Mouse (Mus musculus) left cerebral cortex, adult 8-10 months (tissue): ENCODE results near the gene Pcyt2. TPM values are rescaled to one million over a fixed set of nuclear protein-coding genes. Genes with fewer than 3 reads are reported as not detected.

Experiments
- DNase-seq, 2 experiments: peaks; one replicate each; pipeline ENCODE4 v3.0.0; 2022; ENCODE audit warnings: low spot score in 2 of 2
- microRNA-seq, 2 experiments: library from miRNA; unstranded; fragments of <30 nt; microRNA quantifications; one replicate each; pipeline ENCODE4 v1.2.0; 2022
- total RNA-seq, 4 experiments: library from RNA; stranded (reverse); gene quantifications; 2 replicates each; pipeline ENCODE4 v1.2.4; 2022

Pcyt2 gene
- total RNA-seq, 4 experiments from 2014 or later, result 109 to 140 (median 124) TPM

DNA sequence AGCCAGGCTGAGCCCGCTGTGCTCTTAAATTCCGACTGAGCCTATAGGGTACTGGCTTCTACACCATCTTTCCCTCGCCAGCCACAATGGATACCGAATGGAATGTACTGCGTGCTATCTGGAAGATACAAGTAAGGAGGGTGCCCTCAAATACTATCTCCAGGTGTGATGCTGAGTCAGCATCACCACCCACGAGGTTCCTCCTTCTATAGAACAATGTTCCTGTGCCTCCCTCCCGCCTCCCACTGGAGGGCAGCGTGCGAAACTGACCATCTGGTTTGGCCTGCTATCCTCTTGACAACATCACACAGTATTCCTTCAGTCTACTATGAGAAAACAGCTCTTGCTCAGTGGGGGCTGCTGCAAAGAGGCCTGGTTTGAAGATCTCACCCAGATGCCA lies 52.6 kb downstream of the Pcyt2 start:
- no peak for DNase-seq

DNA sequence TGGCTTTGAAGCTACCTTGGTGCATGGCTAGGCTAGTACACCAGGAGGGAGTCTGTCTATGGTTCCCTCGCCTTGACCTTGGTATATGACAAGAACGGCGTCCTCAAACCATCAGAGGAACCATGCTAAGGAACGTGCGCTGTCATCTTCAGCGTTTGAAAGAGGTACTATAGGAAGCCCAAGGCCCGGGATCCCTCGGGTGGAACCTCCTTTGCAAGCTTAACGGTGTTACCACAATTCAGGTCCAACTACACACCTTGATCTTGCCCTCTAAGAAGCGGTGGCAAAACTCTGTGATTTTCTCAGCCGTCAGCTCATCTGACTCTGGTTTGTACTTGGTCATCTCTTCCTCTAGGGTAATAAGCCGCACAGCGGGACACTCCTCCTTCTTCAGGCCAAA lies 54.8 kb downstream of the Pcyt2 start:
- no peak for DNase-seq

DNA sequence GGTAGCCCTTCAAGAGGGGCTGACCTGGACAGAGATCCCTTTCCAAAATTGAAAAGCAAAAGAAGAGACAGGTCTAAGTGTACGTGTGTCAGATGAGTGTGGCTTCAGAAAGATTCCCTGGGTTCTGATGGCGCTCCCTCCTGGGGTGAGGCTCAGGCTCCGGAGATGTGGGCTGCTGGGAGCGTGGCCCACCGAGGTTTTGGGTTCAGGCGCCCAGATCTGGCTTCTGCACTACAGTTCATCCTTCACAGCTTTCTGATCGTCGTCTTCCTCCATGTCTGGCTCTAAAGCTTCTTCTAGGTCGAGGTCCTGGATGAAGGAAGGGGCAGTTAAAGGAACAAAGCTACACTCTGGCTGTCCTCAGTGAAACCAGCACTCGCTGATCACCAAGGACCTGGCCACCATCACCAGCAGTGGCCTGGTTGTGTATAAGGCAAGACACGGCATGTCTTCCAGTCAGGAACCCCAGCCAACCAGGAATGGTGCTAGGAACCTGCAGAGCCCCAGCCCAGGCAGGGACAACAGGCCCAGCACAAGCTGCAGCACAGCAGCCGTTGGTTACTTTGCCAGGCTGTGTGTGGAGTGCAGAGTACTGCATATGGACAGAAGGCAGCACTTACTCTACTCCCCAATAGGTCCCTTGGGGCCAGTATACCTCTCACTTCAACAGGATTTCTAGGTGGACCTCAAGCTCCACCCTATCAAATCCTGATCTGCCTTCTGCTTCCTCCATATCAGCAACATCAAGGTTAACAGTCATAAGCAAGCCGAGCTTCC lies 56.6 kb downstream of the Pcyt2 start:
- no peak for DNase-seq

Small RNAs within 50 kb of the gene (microRNA-seq; reads per million reads assigned to microRNA genes)
- 0.63 to 2.4 reads per million in 2 experiments for gene Mir6936

Other genes starting within 250 kb of the Pcyt2 start
- 10 to 100 TPM; 14.0 to 17.2 (median 14.9) TPM for gene Faap100, start 239.2 kb downstream of the Pcyt2 start, total RNA-seq
- gene Nploc4, start 180.2 kb downstream of the Pcyt2 start, total RNA-seq, result 10 to 100 TPM; 64.8 to 69.9 (median 68.4) TPM
- gene Tspan10, start 175.3 kb downstream of the Pcyt2 start, total RNA-seq, result 1 to 10 TPM in 2 of 4 experiments, not detected in 2; 2.0 to 2.4 TPM
- under 1 TPM; 0.30 to 0.96 (median 0.41) TPM for gene Pde6g, start 164.4 kb downstream of the Pcyt2 start, total RNA-seq
- gene Oxld1, start 159.9 kb downstream of the Pcyt2 start, total RNA-seq, result 10 to 100 TPM; 13.6 to 20.6 (median 17.4) TPM
- gene Ccdc137, start 159.8 kb downstream of the Pcyt2 start, total RNA-seq, result 10 to 100 TPM; 16.8 to 25.8 (median 22.1) TPM
- gene Arl16, start 150.3 kb downstream of the Pcyt2 start, total RNA-seq, result 10 to 100 TPM; 52.6 to 63.3 (median 56.8) TPM
- gene Mrpl12, start 133.3 kb downstream of the Pcyt2 start, total RNA-seq, result 10 to 100 TPM; 63.2 to 67.7 (median 64.4) TPM
- gene Slc25a10, start 126.1 kb downstream of the Pcyt2 start, total RNA-seq, result 10 to 100 TPM; 21.2 to 25.8 (median 24.0) TPM
- under 1 TPM in 1 of 4 experiments, not detected in 3; 0.17 TPM for gene Gcgr, start 87.2 kb downstream of the Pcyt2 start, total RNA-seq
- 10 to 100 TPM; 71.6 to 75.9 (median 74.1) TPM for gene Mcrip1, start 68.2 kb downstream of the Pcyt2 start, total RNA-seq
- not detected for gene Ppp1r27, start 66.8 kb downstream of the Pcyt2 start, total RNA-seq
- gene P4hb, start 44.7 kb downstream of the Pcyt2 start, total RNA-seq, result 100 to 1,000 TPM; 110 to 142 (median 130) TPM
- 100 to 1,000 TPM; 307 to 323 (median 320) TPM for gene Arhgdia, start 36.3 kb downstream of the Pcyt2 start, total RNA-seq
- gene Alyref, start 19.6 kb downstream of the Pcyt2 start, total RNA-seq, result 10 to 100 TPM; 47.7 to 64.6 (median 51.9) TPM
- 100 to 1,000 TPM in 2 of 4 experiments, 10 to 100 TPM in 2; 98.1 to 101 (median 99.4) TPM for gene Anapc11, start 19.5 kb downstream of the Pcyt2 start, total RNA-seq
- 1 to 10 TPM in 2 of 4 experiments, not detected in 2; 1.1 to 1.8 TPM for gene Npb, start 9.5 kb downstream of the Pcyt2 start, total RNA-seq
- 10 to 100 TPM; 30.5 to 45.3 (median 34.7) TPM for gene Sirt7, start 7.3 kb upstream of the Pcyt2 start, total RNA-seq
- 10 to 100 TPM; 66.8 to 77.2 (median 73.1) TPM for gene Mafg, start 15.7 kb upstream of the Pcyt2 start, total RNA-seq
- 1 to 10 TPM; 1.5 to 2.3 (median 1.8) TPM for gene Pycr1, start 25.8 kb upstream of the Pcyt2 start, total RNA-seq
- 10 to 100 TPM in 3 of 4 experiments, 1 to 10 TPM in 1; 9.3 to 12.0 (median 10.7) TPM for gene Myadml2, start 30.2 kb upstream of the Pcyt2 start, total RNA-seq
- 1 to 10 TPM; 2.1 to 7.1 (median 4.0) TPM for gene Notum, start 43.2 kb upstream of the Pcyt2 start, total RNA-seq
- gene Aspscr1, start 55.0 kb upstream of the Pcyt2 start, total RNA-seq, result 10 to 100 TPM; 57.0 to 64.7 (median 61.2) TPM
- gene Cenpx, start 95.8 kb upstream of the Pcyt2 start, total RNA-seq, result 10 to 100 TPM; 19.2 to 23.3 (median 22.2) TPM
- 10 to 100 TPM; 39.8 to 56.7 (median 51.2) TPM for gene Lrrc45, start 96.0 kb upstream of the Pcyt2 start, total RNA-seq
- 10 to 100 TPM; 39.2 to 40.0 (median 39.6) TPM for gene Rac3, start 103.5 kb upstream of the Pcyt2 start, total RNA-seq
- gene Dcxr, start 109.3 kb upstream of the Pcyt2 start, total RNA-seq, result 10 to 100 TPM in 2 of 4 experiments, 1 to 10 TPM in 2; 7.9 to 12.9 (median 9.4) TPM
- 1 to 10 TPM in 3 of 4 experiments, under 1 TPM in 1; 0.99 to 2.7 (median 1.9) TPM for gene Cbr2, start 114.2 kb upstream of the Pcyt2 start, total RNA-seq
- 10 to 100 TPM; 23.0 to 43.0 (median 30.6) TPM for gene Hmga1b, start 144.9 kb upstream of the Pcyt2 start, total RNA-seq
- 10 to 100 TPM; 49.0 to 56.6 (median 52.3) TPM for gene Rfng, start 166.3 kb upstream of the Pcyt2 start, total RNA-seq
- 100 to 1,000 TPM; 142 to 151 (median 146) TPM for gene Gps1, start 166.3 kb upstream of the Pcyt2 start, total RNA-seq
- 10 to 100 TPM; 41.4 to 47.9 (median 46.1) TPM for gene Dus1l, start 178.5 kb upstream of the Pcyt2 start, total RNA-seq
- gene Fasn, start 206.6 kb upstream of the Pcyt2 start, total RNA-seq, result 100 to 1,000 TPM; 176 to 199 (median 193) TPM